Mouse (Mus musculus) CD4-positive, CD25-positive, alpha-beta regulatory T cell, adult 4 months (primary cell): Measurements from ENCODE around the gene Gap43. TPM values are rescaled to one million over a fixed set of nuclear protein-coding genes. Genes with fewer than 3 reads are reported as not detected.
"Not testable (repeated sequence)": the region's sequence is repeated elsewhere in the genome, so short reads cannot be mapped to it uniquely, and the experiment has no call there.

Source experiments
- ATAC-seq: one replicate; pipeline ENCODE4 v1.8.0; 2017
- polyA plus RNA-seq, 2 experiments: library from polyadenylated mRNA; unstranded; fragments of 100-300 nt; shearing (Covaris generic); gene quantifications; one replicate each; pipeline ENCODE4 v1.2.1; 2017

The Gap43 gene
- polyA plus RNA-seq, 2 experiments from 2014 or later = not detected

GRCm38 (mm10) chr16:42294056-42294455 lies 46.4 kb downstream of the Gap43 start:
- no peak for ATAC-seq

- ATAC-seq = no peak
These were observed 48.9 kb downstream of the Gap43 start for GRCm38 (mm10) chr16:42291572-42291971.

GRCm38 (mm10) chr16:42284005-42284404 lies 56.4 kb downstream of the Gap43 start:
- no peak for ATAC-seq

- ATAC-seq = no peak
These were observed 62.7 kb downstream of the Gap43 start for GRCm38 (mm10) chr16:42277713-42278112.

- ATAC-seq = no peak
These were observed 63.2 kb downstream of the Gap43 start for GRCm38 (mm10) chr16:42277268-42277667.

- ATAC-seq = peak; percentile 82
These were observed 64.0 kb downstream of the Gap43 start for GRCm38 (mm10) chr16:42276216-42277141.

- no peak for ATAC-seq
These were observed 64.8 kb downstream of the Gap43 start for GRCm38 (mm10) chr16:42275518-42276215.

GRCm38 (mm10) chr16:42271213-42271612 lies 69.2 kb downstream of the Gap43 start:
- ATAC-seq = no peak

- ATAC-seq = no peak
These were observed 70.9 kb downstream of the Gap43 start for GRCm38 (mm10) chr16:42269587-42269967.

- ATAC-seq = no peak
These were observed 71.4 kb downstream of the Gap43 start for GRCm38 (mm10) chr16:42268843-42269586.

GRCm38 (mm10) chr16:42265185-42265584 lies 75.3 kb downstream of the Gap43 start:
- no peak for ATAC-seq

GRCm38 (mm10) chr16:42262935-42263542 lies 77.4 kb downstream of the Gap43 start:
- ATAC-seq = no peak

GRCm38 (mm10) chr16:42255693-42256092 lies 84.8 kb downstream of the Gap43 start:
- ATAC-seq = no peak

GRCm38 (mm10) chr16:42255222-42255621 lies 85.2 kb downstream of the Gap43 start:
- no peak for ATAC-seq

GRCm38 (mm10) chr16:42252252-42252651 lies 88.2 kb downstream of the Gap43 start:
- no peak for ATAC-seq

- not testable (repeated sequence) for ATAC-seq
These were observed 96.3 kb downstream of the Gap43 start for GRCm38 (mm10) chr16:42244121-42244520.

- ATAC-seq = no peak
These were observed 109.1 kb downstream of the Gap43 start for GRCm38 (mm10) chr16:42231306-42231705.
